Mouse (Mus musculus): ENCODE measurements around the gene Atxn1.

The Atxn1 gene

DNA sequence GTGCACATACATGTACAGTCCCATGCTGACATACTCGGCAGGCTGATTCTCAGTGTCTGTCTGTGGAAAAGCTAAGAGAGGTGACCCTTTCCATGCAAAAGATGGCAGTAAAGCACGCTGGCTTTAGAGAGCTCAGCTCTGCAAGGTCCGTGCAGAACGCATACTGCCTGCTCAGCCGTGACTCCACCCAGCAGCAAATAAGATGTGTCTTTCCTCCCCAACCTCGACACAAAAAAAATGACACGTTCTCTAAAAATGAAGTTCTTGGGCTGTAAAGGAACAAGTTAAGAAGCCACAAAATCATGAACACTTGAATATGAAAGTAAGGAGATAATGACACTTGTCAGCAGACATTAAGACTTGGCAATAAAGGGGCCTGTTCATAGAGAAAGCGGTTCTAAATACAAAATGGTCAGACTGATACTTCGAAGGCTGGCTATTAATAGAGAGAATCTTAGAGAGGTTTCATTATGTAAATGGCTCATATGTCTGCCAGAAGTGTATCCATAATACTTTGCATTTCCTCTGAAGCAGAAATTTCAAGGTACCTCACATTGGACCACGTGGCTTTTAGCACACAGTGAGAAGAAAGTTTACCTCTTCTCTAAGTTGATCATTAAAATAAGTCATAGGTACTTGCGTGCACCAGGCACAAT is 132.0 kb downstream of the Atxn1 start:
- DNase-seq (ENCODE audit: low read depth, low spot score): no peak

DNA sequence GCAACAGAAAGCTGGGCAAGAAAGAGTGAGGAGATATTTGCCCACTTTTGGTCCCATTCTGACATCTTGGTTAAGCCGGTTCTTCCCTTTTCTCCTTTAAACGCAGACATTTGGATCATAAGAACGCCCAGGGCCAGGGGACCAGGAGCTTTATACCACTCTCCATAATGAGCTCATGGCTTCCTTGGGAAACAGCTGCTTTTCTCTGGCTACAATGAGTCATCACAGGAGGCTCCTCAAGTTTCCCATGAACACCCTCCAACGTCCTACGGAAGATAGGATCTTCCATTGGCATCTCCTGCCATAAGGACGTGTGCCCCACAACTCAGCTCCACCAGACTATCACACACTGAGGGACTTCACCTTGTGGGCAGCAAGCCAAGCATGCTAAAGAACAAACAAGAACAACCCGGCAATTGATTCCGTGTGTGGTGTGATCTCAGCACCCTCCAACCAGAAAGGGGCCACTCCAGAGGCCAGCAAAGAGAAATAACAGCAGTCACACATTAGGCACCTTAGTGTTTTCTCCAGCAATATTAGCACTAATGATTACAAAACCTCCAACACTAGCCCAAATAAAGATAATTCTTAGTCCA is 135.4 kb downstream of the Atxn1 start:
- no peak for DNase-seq (ENCODE audit: low read depth, low spot score)

DNA sequence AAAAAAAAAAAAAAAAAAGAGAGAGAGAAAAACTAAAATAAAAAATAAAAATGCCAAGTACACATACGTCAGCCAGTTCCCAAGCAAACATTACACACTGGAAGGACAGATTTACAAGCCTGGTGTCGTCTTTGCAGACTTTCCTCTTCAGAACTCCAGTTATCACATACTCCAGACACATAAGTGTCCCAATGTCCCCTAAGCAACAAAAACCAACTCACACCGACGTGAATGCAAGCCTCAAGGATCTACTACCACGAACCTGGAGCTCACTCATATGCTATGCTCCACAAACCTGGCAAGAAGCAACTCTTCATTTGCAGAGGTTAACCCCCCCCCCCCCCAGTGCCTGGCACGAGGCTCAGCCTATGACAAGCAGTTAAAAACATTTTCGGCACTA is 136.8 kb downstream of the Atxn1 start:
- DNase-seq (ENCODE audit: low read depth, low spot score): no peak

DNA sequence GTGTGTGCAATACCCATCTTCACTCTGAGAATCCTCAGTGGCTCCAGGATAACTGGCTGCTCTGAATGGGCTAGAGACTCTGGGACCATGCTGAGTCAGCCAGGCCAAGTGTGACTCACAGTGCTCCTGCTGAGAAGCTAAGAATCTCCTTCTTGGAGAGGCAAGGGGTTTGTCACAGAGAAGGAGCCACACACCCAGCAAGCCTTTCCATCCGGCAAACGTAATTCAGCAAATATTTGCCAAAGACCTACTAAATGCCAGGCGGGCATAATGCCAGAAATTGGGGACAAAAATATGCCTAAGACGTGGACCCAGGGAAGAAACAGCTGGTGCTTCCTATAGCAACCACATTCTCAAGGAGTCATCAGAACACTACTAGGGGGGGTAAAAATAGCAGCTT is 137.2 kb downstream of the Atxn1 start:
- no peak for DNase-seq (ENCODE audit: low read depth, low spot score)

DNA sequence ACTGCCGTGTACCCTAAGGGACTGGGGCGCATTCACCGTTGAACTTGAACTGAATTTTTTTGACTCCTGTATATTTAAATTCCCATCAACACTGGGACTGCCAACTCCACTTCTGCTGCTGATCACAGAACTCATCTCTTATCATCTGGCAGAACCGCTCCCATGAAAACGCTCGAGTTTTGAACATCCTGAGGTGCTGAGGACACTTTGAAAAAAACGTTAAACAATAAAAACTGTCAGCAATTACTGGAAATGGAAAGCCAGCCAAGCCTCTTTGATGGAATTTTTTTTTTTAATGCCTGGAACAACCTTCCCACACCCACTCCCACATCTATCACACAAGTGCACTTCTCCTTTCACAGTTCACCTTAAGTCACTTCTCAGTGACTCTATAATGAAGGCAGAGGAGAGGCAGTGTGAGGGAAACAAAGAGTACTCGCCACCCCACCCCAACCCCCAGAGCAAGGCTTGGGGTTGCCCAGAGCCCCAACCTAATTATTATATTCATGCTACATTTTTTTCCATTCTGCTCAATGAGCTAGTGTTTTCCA is 137.7 kb downstream of the Atxn1 start:
- DNase-seq (ENCODE audit: low read depth, low spot score): no peak

DNA sequence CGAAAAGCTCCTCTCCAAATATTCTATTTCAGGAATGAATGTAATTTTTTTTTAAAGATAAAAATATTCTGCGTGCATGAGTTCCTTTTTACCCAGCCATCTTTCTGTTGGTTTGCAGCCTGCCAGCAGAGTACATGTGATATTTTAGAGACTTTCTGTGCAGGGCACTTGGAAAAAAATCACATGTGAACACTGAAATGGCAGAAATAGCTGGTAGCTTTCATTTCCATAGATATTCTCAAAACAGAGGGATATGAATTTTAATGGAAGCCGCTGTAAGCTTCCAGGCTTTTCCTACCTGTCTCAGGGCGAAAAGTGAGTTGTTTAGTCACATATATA is 142.3 kb downstream of the Atxn1 start:
- no peak for DNase-seq (ENCODE audit: low read depth, low spot score)

DNA sequence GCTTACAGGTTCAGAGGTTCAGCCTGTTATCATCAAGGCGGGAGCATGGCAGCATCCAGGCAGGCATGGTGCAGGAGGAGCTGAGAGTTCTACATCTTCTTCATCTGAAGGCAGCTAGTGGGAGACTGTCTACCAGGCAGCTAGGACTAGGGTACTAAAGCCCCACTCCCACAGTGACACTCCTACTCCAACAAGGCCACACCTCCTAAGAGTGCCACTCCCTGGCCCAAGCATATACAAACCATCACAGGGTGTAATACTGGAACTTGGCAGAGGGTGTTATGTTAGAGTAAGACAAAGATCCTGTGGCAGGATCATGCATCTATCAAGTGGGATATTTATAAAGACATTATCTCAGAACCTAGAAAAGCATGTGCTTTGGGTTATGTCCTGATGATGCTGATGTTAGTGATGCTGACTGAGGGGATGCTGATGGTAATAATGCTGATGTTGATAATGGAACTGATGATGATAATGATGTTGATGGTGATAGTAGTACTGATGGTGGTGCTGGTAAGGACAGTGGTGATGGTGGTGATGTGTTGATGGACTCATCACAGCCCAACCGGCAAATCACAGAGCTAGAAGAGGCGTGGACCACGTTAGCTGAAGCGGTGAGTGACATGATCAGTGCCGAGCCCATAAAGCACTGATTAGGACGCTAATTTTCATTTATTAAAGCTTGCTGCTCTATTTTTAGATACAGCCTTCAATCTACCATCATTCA is 142.9 kb downstream of the Atxn1 start:
- no peak for DNase-seq (ENCODE audit: low read depth, low spot score)

DNA sequence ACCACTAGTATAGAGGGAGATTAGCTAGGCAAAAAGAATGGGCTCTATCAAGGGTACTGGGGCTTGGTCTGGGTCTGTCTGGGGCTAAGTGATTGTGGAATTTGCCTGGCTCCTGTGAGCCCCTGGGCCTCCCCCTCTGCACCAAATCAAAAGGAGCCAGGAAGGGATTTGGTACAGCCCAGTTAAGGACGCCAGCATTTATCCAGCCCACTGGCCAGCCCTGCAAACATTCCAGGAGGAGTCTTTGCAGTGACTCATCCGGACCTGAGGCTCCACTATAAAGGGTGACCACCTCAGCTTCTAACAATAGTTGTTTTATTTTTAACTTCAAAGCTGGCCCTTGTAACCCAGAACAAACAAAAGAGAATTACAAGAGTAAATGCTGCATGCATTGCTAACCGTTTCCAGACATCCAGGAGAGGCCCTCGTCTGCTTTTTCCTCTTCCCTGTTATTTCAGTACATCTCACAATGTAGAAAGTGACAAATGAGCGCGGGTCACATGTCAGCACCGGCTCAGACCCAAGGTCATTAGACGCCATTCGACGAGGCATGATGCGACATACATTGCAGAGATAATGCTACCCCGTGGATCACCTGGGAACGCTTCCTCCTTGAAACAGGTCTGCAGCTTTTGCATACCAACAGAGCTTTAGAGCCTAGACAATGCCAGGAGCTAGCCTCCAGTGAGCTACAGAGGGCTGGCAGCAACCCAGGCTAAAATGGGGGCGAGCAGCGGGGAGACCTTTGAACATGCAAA is 144.2 kb downstream of the Atxn1 start:
- no peak for DNase-seq (ENCODE audit: low read depth, low spot score)

DNA sequence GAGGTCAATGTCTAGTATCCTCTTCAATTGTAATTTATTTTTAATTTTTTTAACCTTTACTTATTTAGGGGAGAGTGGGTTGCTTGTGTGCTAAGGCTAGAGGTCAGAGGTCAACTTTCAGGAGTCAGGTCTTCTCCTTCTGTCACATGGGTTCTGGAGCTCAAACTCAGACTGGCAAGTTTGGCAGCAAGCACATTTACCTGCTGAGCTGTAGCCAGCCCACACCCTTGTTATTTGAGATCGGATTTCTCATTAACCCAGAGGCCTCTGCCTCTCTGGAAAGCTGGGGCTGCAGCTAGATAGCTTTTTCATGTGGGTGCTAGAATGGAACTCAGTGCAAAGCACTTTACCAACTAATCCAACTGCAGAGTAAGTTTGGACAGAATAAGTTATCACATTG is 148.1 kb downstream of the Atxn1 start:
- DNase-seq (ENCODE audit: low read depth, low spot score): no peak

DNA sequence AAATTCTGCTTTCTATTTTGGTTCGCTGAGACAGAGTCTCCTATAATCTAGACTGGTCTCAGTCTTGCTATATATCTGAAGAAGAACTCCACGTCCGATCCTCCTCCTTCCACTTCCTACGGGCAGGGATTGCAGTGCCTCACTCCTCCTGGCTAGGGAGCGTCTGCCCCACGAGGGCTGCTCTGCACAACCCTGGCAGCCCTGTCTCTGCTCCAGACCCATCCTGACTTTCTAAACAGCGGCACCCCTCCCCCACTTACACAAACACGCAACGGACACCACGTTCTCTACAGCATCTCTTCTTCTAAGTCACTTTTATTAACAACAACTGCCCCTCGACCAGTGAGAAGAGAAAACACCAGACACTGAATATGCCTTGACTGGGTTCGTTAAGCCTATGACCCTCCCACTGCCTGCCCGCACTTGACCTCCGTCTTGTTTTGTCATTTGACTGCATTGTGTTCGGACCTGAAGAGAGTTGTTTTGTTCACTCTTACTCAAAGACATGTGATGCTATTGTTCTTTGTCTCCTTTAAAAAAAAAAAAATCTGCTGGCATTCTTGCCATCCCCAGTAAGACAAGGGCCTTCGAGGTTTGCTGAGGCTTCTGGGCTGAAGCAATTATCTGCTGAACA is 154.9 kb downstream of the Atxn1 start:
- no peak for DNase-seq (ENCODE audit: low read depth, low spot score)

DNA sequence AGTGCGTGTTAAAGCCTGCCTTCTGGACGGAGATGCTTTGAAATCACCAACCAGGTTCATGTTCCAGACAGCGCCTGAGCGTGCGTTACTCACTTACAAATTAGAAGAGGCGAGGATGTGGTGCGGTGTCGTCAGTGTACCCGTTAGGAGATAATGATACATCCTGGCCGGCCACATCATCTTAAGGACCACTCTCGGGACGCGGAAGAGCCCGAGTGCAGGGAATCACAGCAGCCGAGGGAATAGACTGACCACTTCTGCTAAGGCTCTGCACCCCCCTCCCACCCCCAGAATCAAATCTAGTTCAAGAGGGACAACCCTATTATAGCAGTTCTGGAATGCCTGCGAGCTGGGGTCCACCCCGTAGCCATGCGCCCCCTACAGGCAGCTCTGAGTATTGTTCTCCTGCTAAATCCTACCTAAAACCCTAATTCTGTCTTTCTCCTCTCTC is 157.2 kb downstream of the Atxn1 start:
- peak; percentile 32 for DNase-seq (ENCODE audit: low read depth, low spot score)

DNA sequence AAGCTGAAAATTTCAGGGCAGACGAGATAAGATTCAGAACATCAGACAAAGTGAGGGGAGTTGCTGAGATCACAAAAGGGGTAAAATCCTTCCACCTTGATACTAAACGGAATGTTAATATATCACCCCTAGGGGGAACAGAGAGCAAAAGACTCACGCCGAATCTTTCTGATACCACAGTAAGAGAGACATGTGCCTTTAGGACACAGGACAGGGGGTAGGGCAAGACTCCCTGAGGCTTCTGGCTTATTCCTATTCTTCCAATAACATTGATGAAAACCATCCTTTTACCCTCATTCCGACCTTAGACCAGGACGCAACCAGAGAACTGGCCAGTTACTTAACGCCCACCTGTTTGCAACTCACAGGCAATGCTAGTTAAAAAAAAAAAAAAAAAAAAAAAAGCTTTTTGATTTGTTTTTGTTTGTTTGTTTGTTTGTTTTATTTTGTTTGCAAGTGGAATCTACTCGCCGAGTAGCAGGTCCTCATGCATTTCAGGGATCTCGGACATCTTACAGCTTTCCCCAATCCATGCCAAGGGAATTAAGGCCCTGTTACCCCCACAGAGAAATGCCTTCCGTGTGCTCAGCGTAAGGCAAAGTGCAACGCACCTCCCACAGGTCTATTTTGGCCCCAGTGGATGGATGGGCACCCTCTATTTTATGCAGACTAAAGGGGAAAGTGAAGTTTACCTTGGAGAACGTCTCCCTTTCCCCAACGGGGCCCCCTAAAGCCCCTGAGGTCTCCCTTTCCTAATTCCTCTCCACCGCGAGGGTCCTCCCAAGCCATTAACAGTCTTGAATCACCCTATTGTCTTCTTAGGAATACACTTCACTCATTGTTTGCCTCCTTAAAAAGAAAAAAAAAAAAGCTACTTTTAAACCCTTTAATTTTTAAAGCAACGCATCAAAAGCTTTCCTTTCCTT is 157.9 kb downstream of the Atxn1 start:
- DNase-seq (ENCODE audit: low read depth, low spot score): peak; percentile 23

DNA sequence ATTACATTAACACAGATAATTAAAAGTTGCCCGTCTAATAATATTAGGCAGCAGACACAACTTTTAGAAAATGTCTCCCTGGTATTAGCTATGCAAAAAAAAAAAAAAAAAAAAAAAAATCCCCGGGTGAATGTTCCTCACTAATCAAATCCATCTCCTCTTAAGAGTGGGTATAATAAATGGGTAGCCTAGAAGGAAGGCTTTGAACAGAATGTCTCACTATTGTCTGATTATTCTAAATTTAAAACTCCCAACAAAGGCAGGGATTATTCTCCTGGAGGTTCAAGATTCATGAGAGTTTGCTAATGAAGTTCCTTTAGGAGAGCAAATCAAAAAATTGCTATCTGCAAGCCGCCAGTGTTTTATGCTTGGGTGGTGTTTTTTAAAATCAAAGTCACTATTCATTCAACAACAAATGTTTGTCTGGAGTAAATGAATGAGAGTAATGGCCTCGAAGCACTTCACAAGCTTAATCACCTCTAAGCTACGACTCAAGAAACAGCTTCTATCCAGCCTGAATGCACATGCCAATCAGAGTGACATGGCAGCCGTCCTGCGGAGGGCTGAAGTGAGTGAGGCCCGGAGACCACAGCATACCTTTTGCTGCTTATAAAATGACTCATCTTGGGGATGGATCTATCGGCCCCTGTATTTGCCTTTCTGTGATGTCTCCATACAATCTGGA is 158.8 kb downstream of the Atxn1 start:
- DNase-seq (ENCODE audit: low read depth, low spot score): no peak

DNA sequence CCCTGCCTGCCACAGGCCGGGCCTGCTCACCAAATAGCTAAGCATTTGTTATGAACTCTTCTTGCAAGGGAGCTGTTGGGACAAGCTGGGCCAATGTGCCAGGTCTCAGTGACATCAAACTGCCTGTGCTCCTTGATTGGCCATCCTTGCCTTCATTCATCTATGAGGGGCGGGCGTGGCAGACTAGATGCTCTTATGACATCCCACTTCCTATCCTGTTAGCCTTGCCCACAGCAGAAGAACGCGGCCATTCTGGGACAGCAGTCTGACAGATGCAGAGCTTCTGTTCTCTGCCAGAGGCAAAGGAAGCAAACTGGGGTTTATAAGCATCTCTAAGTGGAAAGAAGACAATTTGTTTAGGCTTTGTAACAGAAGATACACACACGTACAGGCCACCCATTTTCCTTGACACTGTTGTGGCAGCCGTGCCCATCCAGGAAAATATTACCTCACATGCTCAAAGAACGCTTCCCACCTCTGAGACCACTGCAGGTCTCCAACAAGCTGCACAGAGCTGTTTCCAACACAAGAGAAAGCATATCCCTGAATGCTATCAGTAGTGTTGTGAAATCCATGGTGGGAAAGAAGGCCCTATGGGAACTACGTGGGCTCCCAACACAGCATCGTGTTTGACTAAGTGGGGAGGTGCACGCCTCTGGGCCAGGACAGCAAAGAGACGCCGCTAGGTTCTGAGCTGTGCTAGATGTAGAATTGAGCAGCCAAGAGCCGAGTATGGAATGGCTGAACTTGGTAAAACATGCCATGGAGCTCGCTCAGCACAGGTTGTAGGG is 162.0 kb downstream of the Atxn1 start:
- no peak for DNase-seq (ENCODE audit: low read depth, low spot score)

DNA sequence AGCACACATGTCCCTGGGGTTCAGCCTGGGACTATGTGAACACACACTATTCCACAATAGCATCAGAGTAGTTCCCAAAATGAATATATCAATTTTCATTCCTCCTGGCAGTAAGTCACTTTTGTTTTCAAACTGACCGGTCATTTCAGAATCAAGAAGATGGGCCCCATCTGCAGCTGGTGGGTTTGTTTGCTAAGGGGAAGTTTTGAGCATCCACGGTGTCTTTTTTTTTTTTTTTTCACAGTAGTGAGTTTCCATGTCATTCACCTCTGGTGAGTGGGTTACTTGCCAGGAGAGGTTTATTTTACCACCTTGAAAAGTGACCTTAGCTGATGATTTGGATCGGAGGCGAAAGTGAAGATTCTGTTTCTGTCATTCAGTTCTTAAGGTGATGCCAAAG is 166.6 kb downstream of the Atxn1 start:
- DNase-seq (ENCODE audit: low read depth, low spot score): no peak

DNA sequence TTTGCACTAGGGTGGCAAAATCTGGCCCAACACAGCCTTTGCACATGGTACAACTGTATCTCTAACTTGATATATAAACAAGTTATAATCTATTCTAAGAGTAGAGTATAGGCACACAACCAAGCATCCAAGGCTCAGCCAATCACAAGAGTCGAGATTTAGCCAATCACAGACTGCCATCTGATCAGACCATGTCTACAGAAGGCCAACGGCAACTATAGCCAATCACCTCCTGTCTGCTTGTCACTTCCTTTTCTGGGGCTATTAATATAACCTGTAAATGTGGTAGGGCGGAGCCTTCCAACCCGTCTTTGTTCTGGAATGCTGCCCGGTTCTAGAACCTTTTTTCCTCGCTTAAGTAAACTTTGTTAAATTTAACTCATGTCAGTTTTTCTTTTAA is 167.1 kb downstream of the Atxn1 start:
- no peak for DNase-seq (ENCODE audit: low read depth, low spot score)

DNA sequence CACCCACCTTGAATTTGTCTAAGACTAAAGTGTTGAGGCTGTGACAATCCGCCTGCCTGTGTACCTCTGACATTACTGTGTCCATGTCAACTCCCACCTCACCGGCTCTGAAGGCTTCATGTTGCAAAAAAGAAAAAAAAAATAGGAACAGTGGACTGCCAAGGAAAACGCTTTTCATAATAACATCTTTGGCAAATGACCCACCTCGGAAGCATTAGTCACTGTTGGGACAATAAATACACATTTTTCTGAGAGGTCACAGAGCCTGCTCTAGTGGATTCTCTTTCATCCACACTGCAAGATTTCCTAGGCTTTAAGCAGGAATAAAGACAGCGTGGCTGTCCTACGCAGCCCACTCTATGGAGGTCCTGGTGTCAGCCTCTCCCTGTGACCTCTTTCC is 168.5 kb downstream of the Atxn1 start:
- no peak for DNase-seq (ENCODE audit: low read depth, low spot score)

DNA sequence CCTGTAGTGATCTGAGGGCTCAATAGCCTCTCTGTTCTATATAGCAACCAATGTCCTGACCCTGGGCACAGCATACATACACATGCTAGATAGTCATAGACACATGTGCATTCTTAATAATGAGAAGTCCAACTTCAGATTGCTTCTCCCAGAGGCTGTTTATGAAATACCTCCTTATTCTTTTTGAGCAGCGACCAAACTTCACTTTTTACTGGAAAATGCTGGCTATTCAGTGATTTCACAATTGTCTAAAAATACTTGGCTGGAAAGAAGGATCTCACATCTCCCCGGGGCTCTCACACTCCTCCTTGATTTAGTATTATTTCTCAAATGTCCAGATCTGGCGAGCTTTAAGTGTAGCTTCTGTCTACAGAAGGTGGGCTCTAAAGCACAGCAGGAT is 171.0 kb downstream of the Atxn1 start:
- DNase-seq (ENCODE audit: low read depth, low spot score): no peak

DNA sequence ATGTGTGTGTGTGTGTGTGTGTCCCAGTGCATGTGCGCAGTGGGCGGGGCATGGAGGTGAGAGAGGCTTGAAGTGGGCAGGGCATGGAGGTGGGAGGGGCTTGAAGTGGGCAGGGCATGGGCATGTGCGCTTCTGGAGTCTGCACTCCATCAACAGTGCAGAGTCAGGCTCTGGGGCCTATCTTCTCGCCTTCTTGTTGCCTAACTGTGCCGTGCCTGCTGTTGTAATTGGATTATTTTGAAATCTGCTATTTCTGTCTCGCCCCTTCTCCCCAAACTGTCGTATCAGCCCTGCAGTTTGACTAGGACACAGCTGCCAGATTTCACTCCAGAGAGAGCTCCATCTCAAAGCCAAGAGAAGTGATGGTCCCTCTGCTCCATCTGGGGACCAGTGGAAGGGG is 178.4 kb downstream of the Atxn1 start:
- DNase-seq (ENCODE audit: low read depth, low spot score): peak; percentile 4
